Mouse (Mus musculus) forebrain, postnatal 0 days (tissue): Measurements from ENCODE around the gene Klhl23. TPM values are rescaled to one million over a fixed set of nuclear protein-coding genes. Genes with fewer than 3 reads are reported as not detected.
A peak's percentile ranks its signal among the peaks of the same experiment; 100 is the strongest.

Experiments
- ATAC-seq: fragments of 200-750 bp; cut with Nextera tagmentation; 2 replicates; pipeline ENCODE4 v1.8.0; 2017; ENCODE audit warnings: mild to moderate bottlenecking, moderate library complexity
- DNase-seq: peaks from one replicate; pipeline ENCODE4 v3.0.0-alpha.2; 2015
- H3K27ac ChIP-seq: fragments of 300-500 bp; sonication (generic); 2 replicates; pipeline ENCODE4 v1.5.1; 2014; ENCODE audit warnings: low read depth, mild to moderate bottlenecking, antibody characterized with exemption, low read length, moderate library complexity, mixed read lengths
- H3K27me3 ChIP-seq: fragments of 300-500 bp; sonication (generic); 2 replicates; pipeline ENCODE4 v1.6.1; 2014; ENCODE audit warnings: mild to moderate bottlenecking, low read length, mixed read lengths; ENCODE audit not compliant: insufficient read depth
- H3K36me3 ChIP-seq: fragments of 300-500 bp; sonication (generic); 2 replicates; pipeline ENCODE4 v1.6.1; 2014; ENCODE audit warnings: mild to moderate bottlenecking, moderate library complexity; ENCODE audit not compliant: insufficient read depth
- H3K4me1 ChIP-seq: fragments of 300-500 bp; sonication (generic); 2 replicates; pipeline ENCODE4 v1.6.1; 2014; ENCODE audit warnings: antibody characterized with exemption; ENCODE audit not compliant: insufficient read depth
- H3K4me2 ChIP-seq: fragments of 300-500 bp; sonication (generic); 2 replicates; pipeline ENCODE4 v1.6.1; 2014; ENCODE audit warnings: low read depth, mild to moderate bottlenecking, moderate library complexity
- H3K4me3 ChIP-seq: fragments of 300-500 bp; sonication (generic); 2 replicates; pipeline ENCODE4 v1.5.1; 2014; ENCODE audit warnings: low read depth, low read length, mixed read lengths
- H3K9ac ChIP-seq: fragments of 300-500 bp; sonication (generic); 2 replicates; pipeline ENCODE4 v1.6.1; 2014; ENCODE audit warnings: mild to moderate bottlenecking
- H3K9me3 ChIP-seq: fragments of 300-500 bp; sonication (generic); 2 replicates; pipeline ENCODE4 v1.6.1; 2016; ENCODE audit warnings: low read length
- CTCF ChIP-seq: sonication (generic); IDR thresholded peaks from 2 replicates; pipeline ENCODE4 v1.5.1; 2016; ENCODE audit warnings: antibody characterized with exemption, control low read depth, low read depth
- WGBS: fragments of 180-500 bp; shearing (Covaris S2); extraction: QIAGEN DNeasy Blood & Tissue Kit; methylation state at CpG from one replicate; pipeline ENCODE4 v1.1.7; 2014; 5-methylcytosine and 5-hydroxymethylcytosine counted together
- polyA plus RNA-seq: library from polyadenylated mRNA; unstranded; fragments of >200 nt; fragmentation: Nextera tagmentation; extraction: Ambion mirVana; gene quantifications from 2 replicates; pipeline ENCODE4 v1.2.1, GENCODE M21; 2015
- total RNA-seq: library from RNA; depleted of rRNA; stranded (reverse); fragments of >200 nt; gene quantifications from 2 replicates; pipeline ENCODE4 v1.2.3, GENCODE M21; 2014; rRNA removed

The Klhl23 gene
- total and polyA plus RNA-seq, 2 experiments from 2014 or later, result 87.2 to 199 TPM

DNA sequence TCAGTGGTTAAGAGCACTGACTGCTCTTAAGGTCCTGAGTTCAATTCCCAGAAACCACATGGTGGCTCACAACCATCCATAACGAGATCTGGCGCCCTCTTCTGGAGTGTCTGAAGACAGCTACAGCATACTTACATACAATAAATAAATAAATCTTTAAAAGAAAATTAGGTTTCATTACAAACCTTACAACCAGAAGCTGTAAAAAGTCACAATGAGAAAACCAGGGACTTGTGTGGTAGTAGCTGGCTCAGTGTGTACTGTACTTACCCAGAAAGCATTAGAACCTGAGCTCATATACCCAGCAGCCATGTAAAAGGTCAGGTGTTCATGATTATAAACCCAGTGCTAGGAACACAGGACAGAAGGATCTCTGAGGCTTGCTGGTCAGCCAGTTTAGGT is 62.2 kb downstream of the Klhl23 start:
- H3K27me3 ChIP-seq, result no peaks in the 10 kb centered on the region
- DNase-seq, result no peak
- H3K36me3 ChIP-seq, result no peaks in the 10 kb centered on the region
- no peak overlapping the region for H3K4me3 ChIP-seq
- TF ChIP-seq CTCF, result peak; percentile 29
- no peak for ATAC-seq
- 77% methylated on average over 2 of the region's 2 CpGs for WGBS
- H3K27ac ChIP-seq, result no peak overlapping the region
- H3K9me3 ChIP-seq, result no peaks in the 10 kb centered on the region
- H3K9ac ChIP-seq, result no peak overlapping the region
- H3K4me2 ChIP-seq, result no peak overlapping the region
- H3K4me1 ChIP-seq, result peaks cover 8% of the 10 kb centered on the region; the same call in 1 of the 2 replicates

DNA sequence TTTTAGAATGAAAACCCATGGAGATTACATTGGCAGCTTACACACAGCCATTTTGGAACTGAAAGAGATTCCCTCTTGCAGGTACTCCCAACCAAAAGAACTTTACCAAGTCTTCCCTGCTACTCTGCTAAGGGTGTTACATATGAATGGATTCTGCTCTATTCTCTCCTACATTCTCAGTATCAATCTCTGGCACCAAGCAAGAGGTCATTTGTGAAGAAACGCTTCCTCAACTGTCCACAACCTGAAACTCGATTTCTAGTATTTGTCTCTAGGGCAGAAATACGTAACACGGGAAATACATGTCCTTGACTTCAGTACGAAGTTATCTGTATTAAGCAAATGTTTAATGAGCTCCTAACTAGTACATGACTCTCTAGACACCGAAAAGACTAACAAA is 62.8 kb downstream of the Klhl23 start:
- Histone ChIP-seq H3K4me2 (peak overlapping the region; percentile 73), H3K36me3 (no peaks in the 10 kb centered on the region), H3K4me3 (peak overlapping the region; percentile 54; the same call in 1 of the 2 replicates), H3K27me3 (no peaks in the 10 kb centered on the region), H3K9ac (peak overlapping the region; percentile 55; the same call in 1 of the 2 replicates), H3K9me3 (no peaks in the 10 kb centered on the region), H3K4me1 (peaks cover 8% of the 10 kb centered on the region; the same call in 1 of the 2 replicates), H3K27ac (no peak overlapping the region)
- ATAC-seq, result no peak
- DNase-seq, result no peak
- no peak for TF ChIP-seq CTCF
- 62% methylated on average over 6 of the region's 6 CpGs for WGBS

DNA sequence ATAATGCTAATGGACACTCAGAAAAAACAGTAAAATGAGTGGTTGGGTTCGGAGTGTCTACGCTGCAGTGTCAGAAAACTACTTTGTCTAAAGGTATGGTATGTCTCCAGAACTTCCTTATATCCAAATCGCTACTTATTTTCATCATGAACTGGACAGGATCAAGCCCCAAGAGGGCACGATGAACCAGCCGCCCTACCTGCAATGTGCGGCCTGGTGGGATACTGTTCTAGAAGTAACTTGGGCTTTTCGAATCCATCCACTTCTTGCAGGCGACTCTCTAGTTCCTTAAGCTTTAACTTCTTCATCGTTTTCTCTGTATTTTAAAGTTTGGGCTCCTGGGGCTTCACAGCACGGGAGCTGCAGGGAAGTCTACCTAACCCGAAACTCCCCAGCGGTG is 63.3 kb downstream of the Klhl23 start:
- 6% methylated on average over 12 of the region's 12 CpGs for WGBS
- no peak for TF ChIP-seq CTCF
- H3K4me1 ChIP-seq, result peaks cover 8% of the 10 kb centered on the region; the same call in 1 of the 2 replicates
- peak overlapping the region; percentile 55 for H3K9ac ChIP-seq
- no peak for DNase-seq
- H3K36me3 ChIP-seq, result no peaks in the 10 kb centered on the region
- peak overlapping the region; percentile 41 for H3K27ac ChIP-seq
- H3K4me2 ChIP-seq, result peak overlapping the region; percentile 73
- ATAC-seq, result no peak; the same call in none of the 2 replicates
- no peaks in the 10 kb centered on the region for H3K27me3 ChIP-seq
- no peaks in the 10 kb centered on the region for H3K9me3 ChIP-seq
- H3K4me3 ChIP-seq, result peak overlapping the region; percentile 54

DNA sequence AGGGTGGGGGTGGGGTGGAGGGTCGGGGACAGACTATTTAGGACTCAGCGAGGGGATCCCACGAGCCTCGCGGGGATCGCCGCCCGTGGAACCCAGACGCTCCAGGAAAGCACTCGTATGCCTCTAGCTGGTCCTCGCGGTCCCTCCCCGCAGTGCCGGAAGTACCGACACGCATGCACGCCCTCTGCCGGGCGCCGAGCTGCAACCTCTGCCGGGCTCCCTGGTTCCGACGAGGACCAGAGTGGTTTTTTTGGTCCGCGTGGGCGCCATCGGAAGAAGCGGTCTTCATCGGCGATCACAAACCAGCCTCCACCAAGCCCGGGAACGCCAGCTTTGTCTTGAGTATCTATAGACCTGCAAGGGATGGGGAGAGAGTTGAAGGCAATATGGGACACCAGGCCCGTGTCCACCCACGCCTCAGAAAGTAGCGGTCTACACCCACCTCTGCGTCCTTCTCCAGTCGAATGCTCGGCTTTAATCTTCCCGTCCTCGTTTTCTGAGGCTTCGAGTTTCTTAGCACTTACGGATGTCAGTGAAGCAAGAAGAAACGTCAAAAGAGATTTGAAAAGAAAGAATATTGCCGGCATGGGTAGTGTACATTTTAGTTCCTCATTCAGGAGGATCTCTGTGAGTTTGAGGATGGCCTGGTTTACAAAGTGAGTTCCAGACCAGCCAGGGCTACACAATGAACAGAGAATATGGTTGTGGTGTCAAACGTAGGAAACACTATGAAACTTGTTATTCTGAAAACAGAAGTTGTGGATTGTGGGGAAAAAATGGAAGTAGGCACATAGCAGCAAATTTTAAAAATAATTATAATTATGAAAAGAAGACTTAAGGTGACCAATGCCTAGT is 63.9 kb downstream of the Klhl23 start, which contains the start of gene Mettl5:
Gene Mettl5 (minus strand): TSS at position 165 of the 855 bp plus-strand sequence.
- no peaks in the 10 kb centered on the region for H3K36me3 ChIP-seq
- peak; percentile 76 for TF ChIP-seq CTCF
- peak within 1 kb of the TSS; percentile 41 for H3K27ac ChIP-seq
- peaks cover 8% of the 10 kb centered on the region; the same call in 1 of the 2 replicates for H3K4me1 ChIP-seq
- DNase-seq (peak; percentile 90), ATAC-seq (peak; percentile 99)
- H3K4me3 ChIP-seq, result peak within 1 kb of the TSS; percentile 54
- WGBS, result under 1% methylated on average over 45 of the region's 45 CpGs
- H3K27me3 ChIP-seq, result no peaks in the 10 kb centered on the region
- H3K9ac ChIP-seq, result peak within 1 kb of the TSS; percentile 55
- H3K4me2 ChIP-seq, result peak within 1 kb of the TSS; percentile 73
- no peaks in the 10 kb centered on the region for H3K9me3 ChIP-seq

Other genes starting within 250 kb of the Klhl23 start
- gene Lrp2, start 235.9 kb upstream of the Klhl23 start, total RNA-seq, result 0.62 and 1.3 TPM in 2 replicates
- 0.04 and 0.15 TPM in 2 replicates for gene Lrp2, start 235.9 kb upstream of the Klhl23 start, polyA plus RNA-seq
- 22.7 and 34.4 TPM in 2 replicates for gene Bbs5, start 174.8 kb upstream of the Klhl23 start, total RNA-seq
- gene Bbs5, start 174.8 kb upstream of the Klhl23 start, polyA plus RNA-seq, result 17.9 and 23.4 TPM in 2 replicates
- gene Klhl41, start 151.8 kb upstream of the Klhl23 start, total RNA-seq, result 0.10 and 0.15 TPM in 2 replicates
- gene Klhl41, start 151.8 kb upstream of the Klhl23 start, polyA plus RNA-seq, result 0.10 and 0.13 TPM in 2 replicates
- gene Fastkd1, start 108.4 kb upstream of the Klhl23 start, total RNA-seq, result 21.3 and 24.4 TPM in 2 replicates
- 8.8 and 12.7 TPM in 2 replicates for gene Fastkd1, start 108.4 kb upstream of the Klhl23 start, polyA plus RNA-seq
- 13.2 and 18.7 TPM in 2 replicates for gene Ppig, start 99.4 kb upstream of the Klhl23 start, total RNA-seq
- gene Ppig, start 99.4 kb upstream of the Klhl23 start, polyA plus RNA-seq, result 88.0 and 125 TPM in 2 replicates
- gene Ccdc173, start 32.4 kb upstream of the Klhl23 start, total RNA-seq, result 1.3 and 2.8 TPM in 2 replicates
- gene Ccdc173, start 32.4 kb upstream of the Klhl23 start, polyA plus RNA-seq, result 1.2 and 1.4 TPM in 2 replicates
- 39.2 and 40.8 TPM in 2 replicates for gene Phospho2, start 32.3 kb upstream of the Klhl23 start, total RNA-seq
- gene Phospho2, start 32.3 kb upstream of the Klhl23 start, polyA plus RNA-seq, result 29.8 and 32.3 TPM in 2 replicates
- 130 and 152 TPM in 2 replicates for gene Ssb, start 39.6 kb downstream of the Klhl23 start, total RNA-seq
- 287 and 316 TPM in 2 replicates for gene Ssb, start 39.6 kb downstream of the Klhl23 start, polyA plus RNA-seq
- gene Mettl5, start 63.7 kb downstream of the Klhl23 start, total RNA-seq, result 12.5 and 13.0 TPM in 2 replicates
- gene Mettl5, start 63.7 kb downstream of the Klhl23 start, polyA plus RNA-seq, result 30.5 and 32.3 TPM in 2 replicates
- 42.9 and 53.9 TPM in 2 replicates for gene Ubr3, start 75.3 kb downstream of the Klhl23 start, total RNA-seq
- gene Ubr3, start 75.3 kb downstream of the Klhl23 start, polyA plus RNA-seq, result 7.7 and 10.9 TPM in 2 replicates
- 2.0 and 3.0 TPM in 2 replicates for gene Myo3b, start 217.2 kb downstream of the Klhl23 start, total RNA-seq
- gene Myo3b, start 217.2 kb downstream of the Klhl23 start, polyA plus RNA-seq, result 0.31 and 0.36 TPM in 2 replicates